Mouse (Mus musculus): Measurements from ENCODE around the gene 2310034G01Rik.

The 2310034G01Rik gene

GRCm38 (mm10) chr19:46327531-46328064, 22.5 kb downstream of the 2310034G01Rik start:
- no peak for DNase-seq

DNA sequence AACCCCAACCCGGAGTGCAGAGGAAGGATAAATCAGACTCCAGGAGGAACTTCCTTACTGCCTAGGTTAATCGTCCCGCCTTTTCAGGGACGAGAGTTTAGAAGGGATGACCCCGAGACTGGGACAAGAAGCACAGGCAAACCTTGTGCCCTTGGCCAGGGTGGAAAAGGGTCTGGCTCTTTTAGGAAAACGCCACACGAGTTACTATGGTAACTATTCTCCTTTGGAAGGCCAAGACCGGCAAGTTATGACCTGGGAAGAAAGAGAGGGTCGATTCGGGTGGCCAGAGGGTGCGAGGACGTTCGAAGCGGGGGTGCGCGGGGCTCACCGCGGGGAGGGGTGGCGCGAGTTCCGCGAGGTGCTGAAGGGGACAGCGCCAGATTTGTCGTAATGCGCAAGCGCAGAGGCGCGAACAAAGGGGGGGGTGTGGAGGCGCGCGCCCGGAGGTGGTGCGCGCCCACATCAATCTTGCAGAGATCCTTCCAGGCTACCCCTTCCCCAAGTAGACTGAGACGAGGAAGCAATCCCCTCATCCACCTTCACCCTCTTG, 23.3 kb downstream of the 2310034G01Rik start, which contains the start of gene Psd:
Gene Psd, minus strand, starts transcription at position 401 of the 550 bp plus-strand sequence.
- peak; percentile 87 for DNase-seq

GRCm38 (mm10) chr19:46326019-46326755, 23.9 kb downstream of the 2310034G01Rik start:
- DNase-seq = peak; percentile 84

GRCm38 (mm10) chr19:46324918-46325317, 25.2 kb downstream of the 2310034G01Rik start:
- peak; percentile 66 for DNase-seq

DNA sequence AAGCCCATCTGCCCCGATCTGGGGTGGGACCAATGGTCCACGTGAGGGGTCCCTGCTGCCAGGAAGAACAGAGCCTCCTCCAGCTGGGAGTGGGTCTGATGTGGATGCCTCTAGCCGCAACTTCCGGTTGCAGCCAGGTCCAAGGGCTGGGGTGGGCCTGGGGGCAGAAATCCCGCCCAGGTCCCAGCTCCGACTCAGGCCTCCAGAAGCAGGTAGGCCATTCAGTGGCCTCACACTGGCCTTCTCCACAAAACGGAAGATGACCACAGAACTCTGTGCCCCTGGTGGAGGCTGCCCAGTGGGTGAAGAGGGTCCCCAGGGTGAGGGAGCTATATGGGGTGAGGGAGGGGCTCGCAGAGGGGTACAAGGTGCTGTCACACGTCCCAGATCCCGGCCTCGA, 25.7 kb downstream of the 2310034G01Rik start:
- DNase-seq = peak; percentile 63

- DNase-seq = peak; percentile 58
Measured at GRCm38 (mm10) chr19:46323716-46324115, 26.4 kb downstream of the 2310034G01Rik start.

DNA sequence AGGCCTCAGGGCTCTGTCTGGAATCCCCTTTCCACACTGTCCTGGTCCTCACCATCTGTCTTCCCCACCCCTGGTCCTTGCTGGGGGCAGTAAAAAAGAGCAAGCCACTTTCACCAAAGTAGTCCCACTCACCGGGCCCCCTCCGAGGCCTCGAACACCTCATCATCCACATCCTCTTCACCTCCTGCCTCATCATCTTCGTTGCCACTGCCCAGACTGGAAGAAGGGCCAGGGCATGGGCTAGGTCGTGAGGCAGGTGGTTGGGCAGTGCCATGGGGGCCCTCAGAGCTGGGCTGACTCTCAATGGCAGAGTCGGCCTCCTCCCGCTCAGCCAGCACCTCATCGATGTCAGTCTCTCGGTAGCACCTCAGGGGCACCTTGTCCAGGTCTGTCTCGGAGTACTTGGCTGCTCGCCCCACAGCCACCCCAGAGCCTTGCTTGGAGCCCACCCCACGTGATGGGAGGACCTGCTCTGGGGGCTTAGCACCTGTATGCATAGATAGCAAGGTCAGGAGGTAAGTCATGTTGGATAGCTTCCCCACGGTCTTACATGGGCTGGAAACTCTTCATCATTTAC, 27.0 kb downstream of the 2310034G01Rik start:
- peak; percentile 75 for DNase-seq

- DNase-seq = peak; percentile 75
Measured at GRCm38 (mm10) chr19:46322144-46322995, 27.7 kb downstream of the 2310034G01Rik start.

DNA sequence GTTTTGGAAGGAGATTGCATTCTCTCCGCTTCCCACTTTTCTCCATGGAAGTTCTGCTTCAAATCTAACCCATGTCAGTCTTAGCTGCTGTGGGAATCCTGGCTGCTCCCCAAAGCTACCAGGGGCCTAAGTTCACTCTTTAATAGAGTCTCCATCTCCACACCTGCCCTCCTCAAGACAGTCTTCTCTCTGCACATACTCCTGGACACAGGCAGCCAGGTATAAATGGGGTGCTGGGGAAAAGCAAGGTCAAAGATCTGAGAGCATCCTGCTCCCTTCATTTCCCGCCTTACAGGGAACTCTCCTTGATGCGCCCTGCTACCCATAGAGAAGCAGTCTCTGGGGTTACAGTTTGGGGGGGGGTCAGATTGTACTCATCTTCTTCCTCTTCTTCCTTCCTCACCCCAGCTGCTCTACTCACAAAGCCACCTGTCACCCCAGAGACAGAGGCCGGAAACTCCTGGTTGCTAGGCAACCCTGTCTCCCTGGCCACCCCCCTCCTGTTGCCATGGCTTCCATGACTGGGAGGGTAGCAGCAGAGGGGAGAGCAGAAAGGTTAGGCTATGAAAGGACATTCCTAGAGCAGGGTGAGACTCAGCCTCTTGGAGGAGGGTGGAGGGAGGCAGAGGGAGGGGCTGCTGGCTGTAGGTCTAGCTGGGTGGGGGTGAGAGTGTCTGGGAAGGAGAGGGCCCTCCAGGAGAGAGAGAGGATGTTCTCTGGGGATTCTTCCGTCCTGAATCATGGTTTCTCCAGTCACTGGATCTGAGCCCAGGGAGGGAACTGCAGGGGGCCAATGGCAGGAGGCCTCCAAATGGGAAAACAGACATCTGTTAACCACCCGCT, 28.8 kb downstream of the 2310034G01Rik start:
- peak; percentile 89 for DNase-seq

DNA sequence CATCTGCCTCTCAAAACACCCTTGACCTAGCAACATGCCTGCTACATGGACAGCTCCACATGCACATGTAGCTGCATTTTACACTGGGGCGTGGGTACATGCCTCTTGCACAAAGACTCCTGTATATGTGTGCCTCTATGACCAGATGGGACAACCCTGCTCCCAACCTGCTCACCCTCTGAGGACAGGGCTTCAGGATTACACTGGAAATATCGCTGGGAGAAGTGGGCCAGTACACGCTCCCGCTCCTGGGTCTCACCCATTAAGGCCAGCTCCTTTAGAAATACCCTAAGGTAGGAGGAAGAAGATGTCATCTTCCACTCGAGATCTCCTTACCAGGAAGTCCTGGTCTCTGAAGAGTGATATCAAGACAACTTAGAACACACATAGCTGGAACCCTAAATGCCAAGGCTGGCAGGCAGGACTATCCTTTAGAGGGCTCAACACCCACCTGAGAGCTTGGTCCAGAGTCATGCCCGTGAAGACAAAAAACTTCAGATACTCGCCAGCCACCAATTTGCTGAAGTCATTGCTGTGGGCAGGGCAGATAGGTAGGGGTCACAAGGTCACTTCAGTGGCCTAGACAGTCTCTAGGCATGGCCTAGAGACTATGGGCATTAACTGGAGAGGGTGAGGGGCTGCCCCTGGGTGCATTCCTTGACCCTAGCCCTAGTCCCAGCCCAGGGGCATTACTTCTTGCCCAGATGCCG, 29.9 kb downstream of the 2310034G01Rik start:
- peak; percentile 59 for DNase-seq

DNA sequence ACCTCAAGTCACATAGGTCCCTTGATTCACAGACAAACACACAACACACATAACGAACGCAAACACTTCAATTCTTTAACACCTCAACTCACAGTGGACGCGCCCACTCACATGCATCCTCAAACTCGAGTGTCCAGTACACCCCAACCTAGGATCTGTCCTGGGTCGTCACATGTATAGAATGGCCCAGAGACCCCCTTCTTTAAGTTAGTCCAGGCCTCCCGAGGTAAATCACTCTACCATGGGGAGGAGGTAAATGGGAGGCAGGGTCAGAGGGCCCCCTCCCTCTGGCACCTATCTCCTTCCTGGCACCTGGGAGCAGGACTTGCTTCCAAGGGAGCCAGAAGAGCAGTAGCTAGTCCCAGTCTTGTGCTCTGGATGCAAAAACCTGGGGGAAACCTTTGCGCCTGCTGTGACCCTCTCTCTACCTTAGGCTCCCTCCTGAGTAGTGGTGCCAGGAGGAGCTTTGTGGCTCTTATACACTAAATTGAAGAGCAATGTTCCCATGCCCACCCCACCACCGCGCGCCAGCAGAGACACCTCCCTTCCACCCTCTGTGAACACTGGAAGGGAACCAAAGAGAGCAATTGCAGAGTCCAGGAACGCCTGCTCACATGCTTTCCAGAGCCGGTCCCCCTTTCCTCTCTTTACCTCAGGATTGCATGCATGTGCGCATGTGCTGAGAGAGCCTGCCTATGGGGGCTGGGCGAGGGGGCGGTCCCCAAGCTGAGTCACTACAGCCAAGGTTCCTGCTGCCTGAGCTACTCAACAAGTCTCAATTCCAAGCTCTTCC, 31.3 kb downstream of the 2310034G01Rik start:
- DNase-seq = peak; percentile 84

DNA sequence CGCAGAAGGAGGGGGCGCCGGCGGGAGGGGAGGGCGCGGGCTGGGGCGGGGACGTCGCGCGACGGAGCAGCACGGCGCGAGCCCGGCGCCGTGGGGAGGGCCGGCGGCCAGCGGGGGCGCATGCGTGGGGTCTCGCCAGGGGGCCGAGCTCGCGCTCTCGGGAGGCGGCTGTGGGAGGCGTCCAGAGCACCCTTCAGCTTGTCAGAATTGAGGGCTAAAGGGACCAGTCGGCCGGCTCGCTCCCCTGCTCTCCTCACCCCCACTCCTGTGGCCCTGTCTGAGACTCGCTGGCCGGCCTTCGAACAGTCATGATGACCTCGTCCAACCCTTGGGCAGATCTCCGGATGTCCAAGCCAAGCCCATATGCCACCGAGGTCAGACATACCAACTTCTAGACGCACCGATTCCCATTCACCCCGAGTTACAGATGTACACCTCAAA, 32.1 kb downstream of the 2310034G01Rik start:
- peak; percentile 75 for DNase-seq

DNA sequence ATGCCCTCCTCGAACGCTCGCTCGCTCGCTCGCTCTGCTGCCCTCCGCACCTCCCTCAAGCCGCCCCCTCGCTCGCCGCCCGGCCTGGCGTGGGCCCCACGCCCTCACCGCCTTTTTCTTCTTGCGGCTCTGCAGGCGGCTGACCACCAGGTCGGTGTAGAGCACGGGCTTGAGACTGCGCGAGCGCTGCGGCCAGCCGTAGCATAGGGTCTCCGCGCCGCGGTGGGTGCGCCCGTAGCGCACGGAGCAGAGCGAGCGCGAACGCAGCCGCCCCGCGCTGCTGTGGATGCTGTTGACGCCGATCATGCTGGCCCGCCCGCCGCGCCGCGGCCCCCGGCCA, 32.6 kb downstream of the 2310034G01Rik start:
- peak; percentile 45 for DNase-seq

- DNase-seq = peak; percentile 58
Measured at GRCm38 (mm10) chr19:46316846-46317545, 33.1 kb downstream of the 2310034G01Rik start.

GRCm38 (mm10) chr19:46315752-46316610, 34.1 kb downstream of the 2310034G01Rik start:
- peak; percentile 34 for DNase-seq

- DNase-seq = peak; percentile 50
Measured at GRCm38 (mm10) chr19:46314872-46315742, 35.0 kb downstream of the 2310034G01Rik start.

DNA sequence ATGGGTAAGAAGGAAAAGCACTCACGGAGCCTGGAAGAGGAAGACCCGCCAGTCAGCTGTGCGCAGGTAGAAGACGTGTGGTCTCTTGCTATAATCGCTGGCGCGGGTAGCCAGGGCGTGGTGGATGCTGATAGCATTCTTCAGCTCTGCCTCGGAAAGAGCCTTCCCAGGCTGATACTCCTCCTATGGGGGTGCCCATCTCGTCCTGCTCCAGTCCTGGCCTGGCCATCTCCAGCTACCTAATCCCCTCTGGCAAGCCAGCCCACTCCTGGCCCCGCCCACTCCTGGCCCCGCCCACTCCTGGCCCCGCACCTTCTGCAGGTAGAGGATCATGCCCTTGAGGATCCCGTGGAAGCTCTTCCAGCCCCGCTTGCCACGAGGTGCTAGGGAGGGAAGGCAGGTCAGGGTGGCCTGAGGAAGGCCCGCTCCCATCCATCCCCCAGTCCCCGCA, 35.9 kb downstream of the 2310034G01Rik start:
- peak; percentile 63 for DNase-seq

DNA sequence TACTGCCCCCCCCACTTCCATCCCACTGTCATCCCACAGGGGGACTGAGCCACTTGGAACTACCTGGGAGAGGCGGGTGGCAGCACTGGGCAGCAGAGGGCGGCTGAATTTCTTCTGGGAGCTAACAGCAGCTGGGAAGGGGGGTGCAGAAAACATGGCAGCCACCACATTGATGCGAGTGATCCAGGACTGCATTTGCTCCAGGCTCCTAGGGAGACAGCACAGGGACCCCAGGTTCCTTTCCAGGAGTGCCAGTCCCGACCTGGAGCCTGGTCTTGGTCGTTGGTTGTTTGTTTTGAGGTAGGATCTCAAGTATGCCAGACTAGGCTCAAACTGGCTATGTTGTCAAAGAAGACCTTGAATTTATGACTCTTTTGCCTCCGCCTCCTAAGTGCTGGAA, 36.5 kb downstream of the 2310034G01Rik start:
- peak; percentile 23 for DNase-seq

All from cerebellum, adult 9-11 months (tissue).